Mouse (Mus musculus) heart, adult 2 months (tissue): Measurements from ENCODE around the gene Adgrg7.

ENCODE experiments used
- CTCF ChIP-seq: fragments of 200-600 bp; IDR thresholded peaks from 2 replicates; pipeline ENCODE4 v1.8.1; 2022; ENCODE audit warnings: antibody characterized with exemption, mild to moderate bottlenecking, moderate library complexity
- EP300 ChIP-seq: fragments of 200-500 bp; IDR thresholded peaks from 2 replicates; pipeline ENCODE4 v1.6.1; 2011; ENCODE audit warnings: low read depth, low read length, control low read depth; ENCODE audit not compliant: insufficient read depth

GRCm38 (mm10) chr16:56794383-56795144 lies 1.1 kb downstream of the Adgrg7 start:
- no peak for TF ChIP-seq CTCF
- TF ChIP-seq EP300: no peak
